In the genomic region with DNA sequence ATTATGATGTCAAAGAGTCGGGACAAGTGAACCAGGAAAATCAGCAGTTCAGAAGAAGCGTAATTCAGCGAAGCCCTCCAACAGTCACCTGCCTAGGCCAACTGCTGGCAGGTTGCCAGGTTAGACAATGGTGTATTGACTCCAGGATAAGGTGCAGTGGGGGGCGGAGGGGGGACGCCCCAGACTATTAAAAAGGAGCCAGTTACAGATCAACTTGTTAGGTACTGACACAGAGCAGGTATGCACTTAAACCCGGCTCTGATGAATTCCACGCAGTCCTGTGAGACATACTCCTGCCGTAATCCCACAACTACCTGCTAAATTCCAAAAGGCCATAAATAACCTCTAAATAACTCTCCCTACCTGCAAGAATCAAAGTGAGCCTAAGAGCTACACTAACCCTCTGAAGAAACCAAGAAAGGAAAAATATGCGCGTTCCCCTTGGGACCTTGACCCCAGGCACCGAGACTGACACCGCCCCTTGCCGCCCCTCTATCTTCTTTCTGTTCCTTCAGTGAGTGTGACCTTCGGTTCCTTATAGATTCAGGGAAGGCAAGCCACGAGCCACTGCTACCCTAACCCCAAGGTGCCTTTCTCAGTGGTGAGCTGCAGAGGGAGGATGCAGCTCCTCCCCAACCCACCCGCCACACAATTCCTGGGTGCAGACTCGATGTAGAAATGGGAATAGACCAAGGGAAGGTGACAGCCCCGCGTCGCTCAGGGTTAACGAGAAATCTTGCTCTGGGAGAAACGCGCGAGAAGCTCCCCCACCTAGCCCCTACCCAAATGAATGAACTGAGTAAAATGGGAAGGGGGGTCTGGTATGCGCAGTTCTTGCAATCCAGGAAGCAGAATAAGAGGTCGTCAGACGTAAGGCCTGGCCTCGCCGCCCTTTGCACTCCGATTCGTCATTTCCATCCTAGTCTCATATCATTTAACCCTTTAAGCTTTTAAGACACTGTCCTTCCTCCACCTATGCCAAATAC, we compare ENCODE assay signal across 8 mouse cellular contexts. TPM values are rescaled to one million over a fixed set of nuclear protein-coding genes. Genes with fewer than 3 reads are reported as not detected.
DNase-seq lines count a peak whose midpoint lies in the region; ATAC-seq and TF ChIP-seq lines count a peak whose summit lies in the region.

No protein-coding gene starts in this region.

- WGBS in embryonic facial prominence, embryonic 15.5 days = 2% methylated on average over 31 of the region's 31 CpGs
- WGBS in heart, embryonic 11.5 days (ENCODE audit: insufficient replicate concordance) = 2% methylated on average over 31 of the region's 31 CpGs
- 1% methylated on average over 31 of the region's 31 CpGs for WGBS in kidney, embryonic 15.5 days
- 2% methylated on average over 31 of the region's 31 CpGs for WGBS in liver, embryonic 13.5 days (ENCODE audit: insufficient replicate concordance)

- ATAC-seq in embryonic facial prominence, embryonic 15.5 days (ENCODE audit: insufficient number of reproducible peaks, low FRiP score, low TSS enrichment, low read depth) = no peak
- no peak for ATAC-seq in heart, embryonic 11.5 days (replicated peaks; ENCODE audit: insufficient number of reproducible peaks, low FRiP score, low TSS enrichment)
- 0 out of 2 replicates have a peak, but pooled peaks have one; percentile 10 for ATAC-seq in kidney, embryonic 15.5 days (replicated peaks; ENCODE audit: low FRiP score)
- ATAC-seq in liver, embryonic 13.5 days (ENCODE audit: low read depth) = peak; percentile 10

- H3K27me3 ChIP-seq in C2C12 (ENCODE audit: control insufficient read depth, insufficient read depth, insufficient read length) = no peaks in the 10 kb centered on the region
- no peaks in the 10 kb centered on the region for H3K27me3 ChIP-seq in embryonic facial prominence, embryonic 15.5 days
- H3K27me3 ChIP-seq in heart, embryonic 11.5 days (ENCODE audit: control insufficient read depth, insufficient read depth, low read length) = no peaks in the 10 kb centered on the region
- H3K27me3 ChIP-seq in kidney, embryonic 15.5 days = no peaks in the 10 kb centered on the region
- no peaks in the 10 kb centered on the region for H3K27me3 ChIP-seq in liver, embryonic 13.5 days

- H3K4me2 ChIP-seq in embryonic facial prominence, embryonic 15.5 days (replicated peaks) = peak overlapping the region; percentile 82
- H3K4me2 ChIP-seq in heart, embryonic 11.5 days = peak overlapping the region; percentile 92
- peak overlapping the region; percentile 73 for H3K4me2 ChIP-seq in kidney, embryonic 15.5 days
- H3K4me2 ChIP-seq in liver, embryonic 13.5 days = peak overlapping the region; percentile 78

- peak overlapping the region; percentile 95 for H3K9ac ChIP-seq in embryonic facial prominence, embryonic 15.5 days
- peak overlapping the region; percentile 99 for H3K9ac ChIP-seq in heart, embryonic 11.5 days (ENCODE audit: low read depth, low read length)
- H3K9ac ChIP-seq in kidney, embryonic 15.5 days = peak overlapping the region; percentile 98
- peak overlapping the region; percentile 100 for H3K9ac ChIP-seq in liver, embryonic 13.5 days

- H3K79me3 ChIP-seq in C2C12 (ENCODE audit: low read depth) = peaks cover 58% of the 10 kb centered on the region

- peak; percentile 55 for DNase-seq in adrenal gland, adult 8-10 months
- no peak for DNase-seq in liver, embryonic 13.5 days
- peak; percentile 42 for DNase-seq in neural tube, embryonic 10.5 days (ENCODE audit: extremely low spot score, low spot score)
- DNase-seq in telencephalon, adult 2 months (ENCODE audit: low read depth, low spot score) = peak; percentile 64

- no peaks in the 10 kb centered on the region for H3K9me3 ChIP-seq in embryonic facial prominence, embryonic 15.5 days (replicated peaks)
- H3K9me3 ChIP-seq in heart, embryonic 11.5 days (replicated peaks; ENCODE audit: control insufficient read depth, low read length) = no peaks in the 10 kb centered on the region
- H3K9me3 ChIP-seq in kidney, embryonic 15.5 days (replicated peaks) = no peaks in the 10 kb centered on the region
- H3K9me3 ChIP-seq in liver, embryonic 13.5 days (replicated peaks) = no peaks in the 10 kb centered on the region

- peaks cover 24% of the 10 kb centered on the region for H3K36me3 ChIP-seq in C2C12 (ENCODE audit: control insufficient read depth, insufficient read depth)
- H3K36me3 ChIP-seq in embryonic facial prominence, embryonic 15.5 days = no peaks in the 10 kb centered on the region
- peaks cover 2% of the 10 kb centered on the region; the same call in 1 of the 2 replicates for H3K36me3 ChIP-seq in heart, embryonic 11.5 days (ENCODE audit: control insufficient read depth, insufficient read depth, low read length)
- H3K36me3 ChIP-seq in kidney, embryonic 15.5 days = no peaks in the 10 kb centered on the region
- H3K36me3 ChIP-seq in liver, embryonic 13.5 days = peaks cover 16% of the 10 kb centered on the region

- peak overlapping the region; percentile 99 for H3K27ac ChIP-seq in embryonic facial prominence, embryonic 15.5 days (replicated peaks)
- peak overlapping the region; percentile 99 for H3K27ac ChIP-seq in heart, embryonic 11.5 days (ENCODE audit: low read depth, low read length)
- peak overlapping the region; percentile 99 for H3K27ac ChIP-seq in kidney, embryonic 15.5 days
- peak overlapping the region; percentile 99 for H3K27ac ChIP-seq in liver, embryonic 13.5 days

- peaks cover 74% of the 10 kb centered on the region for H3K79me2 ChIP-seq in C2C12 (ENCODE audit: control insufficient read depth, insufficient read depth)

- peak overlapping the region; percentile 100 for H3K4me3 ChIP-seq in C2C12 (ENCODE audit: insufficient read depth, poor library complexity, severe bottlenecking)
- H3K4me3 ChIP-seq in embryonic facial prominence, embryonic 15.5 days (replicated peaks) = peak overlapping the region; percentile 97
- peak overlapping the region; percentile 100 for H3K4me3 ChIP-seq in heart, embryonic 11.5 days (ENCODE audit: low read depth, low read length)
- H3K4me3 ChIP-seq in kidney, embryonic 15.5 days (replicated peaks) = peak overlapping the region; percentile 99
- H3K4me3 ChIP-seq in liver, embryonic 13.5 days (replicated peaks) = peak overlapping the region; percentile 98

- H3ac ChIP-seq in C2C12 (ENCODE audit: control insufficient read depth, insufficient read length, low read depth) = peak overlapping the region; percentile 73

- peaks cover 17% of the 10 kb centered on the region for H3K4me1 ChIP-seq in embryonic facial prominence, embryonic 15.5 days
- peaks cover 17% of the 10 kb centered on the region; the same call in 1 of the 2 replicates for H3K4me1 ChIP-seq in heart, embryonic 11.5 days (ENCODE audit: control insufficient read depth, insufficient read depth, low read length)
- peaks cover 33% of the 10 kb centered on the region for H3K4me1 ChIP-seq in kidney, embryonic 15.5 days
- H3K4me1 ChIP-seq in liver, embryonic 13.5 days (replicated peaks) = peaks cover 71% of the 10 kb centered on the region

- TF ChIP-seq CTCF in C2C12 (IDR thresholded peaks at IDR 0.05; ENCODE audit: control insufficient read depth, insufficient read depth, insufficient read length) = no peak

TF ChIP-seq in C2C12, 6 proteins besides CTCF, POLR2A, EP300 and RAD21:
- TF ChIP-seq MYOD1 (IDR thresholded peaks at IDR 0.05; ENCODE audit: control insufficient read depth, insufficient read length, low read depth) (no peak), CEBPB (IDR thresholded peaks at IDR 0.05; ENCODE audit: low read depth) (no peak)
TF ChIP-seq in C2C12: peak in this region for 0.

RNA-seq across cellular contexts. Expression of a gene that starts 0.9 kb away (rescaled TPM):
- 65.1 TPM for polyA plus RNA-seq in C2C12 (2012; fragmentation: generic; extraction: Trizol)
- 100 to 1,000 TPM; 283 to 302 (median 294) TPM for total RNA-seq in adrenal gland, adult 8-10 months (2022)
- polyA plus RNA-seq in embryonic facial prominence, embryonic 15.5 days (2015; fragmentation: Nextera tagmentation; extraction: Ambion mirVana) = 110 and 113 TPM in 2 replicates
- 186 and 228 TPM in 2 replicates for polyA plus RNA-seq in heart, embryonic 11.5 days (2014; fragmentation: Nextera tagmentation; extraction: Ambion mirVana)
- 148 and 157 TPM in 2 replicates for polyA plus RNA-seq in kidney, embryonic 15.5 days (2015; fragmentation: Nextera tagmentation; extraction: Ambion mirVana)
- polyA plus RNA-seq in liver, embryonic 13.5 days (2015; fragmentation: Nextera tagmentation; extraction: Ambion mirVana) = 80.0 and 104 TPM in 2 replicates

RNA-seq across cellular contexts. Expression of a gene that starts 51.1 kb away (rescaled TPM):
- polyA plus RNA-seq in C2C12 (2012; fragmentation: generic; extraction: Trizol) = 6.3 TPM
- 10 to 100 TPM; 29.7 to 35.1 (median 32.2) TPM for total RNA-seq in adrenal gland, adult 8-10 months (2022)
- polyA plus RNA-seq in embryonic facial prominence, embryonic 15.5 days (2015; fragmentation: Nextera tagmentation; extraction: Ambion mirVana) = 20.5 and 20.7 TPM in 2 replicates
- 15.0 and 16.9 TPM in 2 replicates for polyA plus RNA-seq in heart, embryonic 11.5 days (2014; fragmentation: Nextera tagmentation; extraction: Ambion mirVana)
- 33.4 and 37.5 TPM in 2 replicates for polyA plus RNA-seq in kidney, embryonic 15.5 days (2015; fragmentation: Nextera tagmentation; extraction: Ambion mirVana)
- polyA plus RNA-seq in liver, embryonic 13.5 days (2015; fragmentation: Nextera tagmentation; extraction: Ambion mirVana) = 8.5 and 11.4 TPM in 2 replicates

Comparison
In these comparisons a context has a peak if more than half of its experiments do, and no peak if none do; other contexts are left out.
1. ATAC-seq: peak in kidney, embryonic 15.5 days (single experiment) and liver, embryonic 13.5 days (single experiment); none in embryonic facial prominence, embryonic 15.5 days (single experiment) and heart, embryonic 11.5 days (single experiment).
2. Peak in every context shown above with its lines, with median percentiles within 50 percentile points of each other: H3K4me3 ChIP-seq, H3K27ac ChIP-seq, H3K4me2 ChIP-seq and H3K9ac ChIP-seq.